Mouse (Mus musculus) ovary, postnatal 10 days (tissue): ENCODE results near the gene Lin28a.
"Not testable (repeated sequence)": the region's sequence is repeated elsewhere in the genome, so short reads cannot be mapped to it uniquely, and the experiment has no call there.

ENCODE experiments used
- DNase-seq: peaks from one replicate; pipeline ENCODE4 v3.0.0; 2022; ENCODE audit warnings: low spot score

The Lin28a gene

DNA sequence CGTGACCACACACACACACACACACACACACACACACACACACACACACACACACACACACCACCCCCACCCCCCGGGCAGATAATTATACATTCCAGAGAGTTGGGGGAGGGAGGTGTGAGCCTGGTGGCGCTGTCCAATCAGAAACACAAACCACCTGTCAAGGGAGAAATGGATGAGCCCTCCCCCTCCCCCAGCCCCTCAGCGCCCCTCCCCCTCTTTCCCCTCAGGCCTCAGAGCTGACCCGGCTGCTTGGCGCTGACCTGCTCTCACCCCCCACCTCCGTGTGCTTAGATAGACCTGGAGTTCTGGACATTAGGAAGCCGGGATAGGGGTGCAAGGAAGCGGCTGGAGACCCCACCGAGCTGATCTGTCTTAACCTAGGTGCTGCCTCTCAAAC lies 569 bp upstream of the Lin28a start:
- DNase-seq, result no peak

DNA sequence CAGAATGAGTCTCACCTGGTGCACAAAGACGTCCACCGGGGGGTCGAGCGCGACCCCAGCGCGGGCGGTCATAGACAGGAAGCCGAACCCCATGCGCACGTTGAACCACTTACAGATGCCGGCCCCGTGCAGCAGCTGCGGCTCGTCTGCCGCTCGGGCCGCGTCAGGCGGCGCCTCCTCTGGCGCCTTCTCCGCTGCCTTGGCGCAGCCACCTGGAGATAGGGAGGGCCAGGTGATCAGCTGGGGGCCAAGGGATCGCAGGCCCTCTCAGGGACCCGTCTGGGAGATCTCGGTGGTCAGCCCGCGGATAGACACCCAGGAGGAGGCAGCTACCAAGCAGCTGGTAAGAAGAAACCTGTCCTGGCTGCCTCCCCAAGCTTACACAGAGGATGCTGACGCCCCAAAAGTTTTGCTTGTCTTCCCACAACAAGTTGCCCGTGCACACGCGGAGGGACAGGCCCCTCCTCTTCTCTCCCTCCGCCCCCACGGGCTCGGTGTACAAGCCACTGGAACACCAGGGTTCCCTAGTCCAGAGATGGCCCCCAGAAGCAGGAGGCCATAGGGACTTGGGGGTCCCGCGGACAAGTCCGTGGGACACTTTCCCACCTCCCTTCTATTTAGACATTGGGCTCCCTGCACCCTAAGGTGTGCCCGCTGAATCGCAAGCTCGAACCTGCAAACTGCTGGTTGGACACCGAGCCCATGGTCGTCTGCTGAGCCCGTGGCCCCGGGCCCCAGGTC lies 433 bp downstream of the Lin28a start:
- no peak for DNase-seq

DNA sequence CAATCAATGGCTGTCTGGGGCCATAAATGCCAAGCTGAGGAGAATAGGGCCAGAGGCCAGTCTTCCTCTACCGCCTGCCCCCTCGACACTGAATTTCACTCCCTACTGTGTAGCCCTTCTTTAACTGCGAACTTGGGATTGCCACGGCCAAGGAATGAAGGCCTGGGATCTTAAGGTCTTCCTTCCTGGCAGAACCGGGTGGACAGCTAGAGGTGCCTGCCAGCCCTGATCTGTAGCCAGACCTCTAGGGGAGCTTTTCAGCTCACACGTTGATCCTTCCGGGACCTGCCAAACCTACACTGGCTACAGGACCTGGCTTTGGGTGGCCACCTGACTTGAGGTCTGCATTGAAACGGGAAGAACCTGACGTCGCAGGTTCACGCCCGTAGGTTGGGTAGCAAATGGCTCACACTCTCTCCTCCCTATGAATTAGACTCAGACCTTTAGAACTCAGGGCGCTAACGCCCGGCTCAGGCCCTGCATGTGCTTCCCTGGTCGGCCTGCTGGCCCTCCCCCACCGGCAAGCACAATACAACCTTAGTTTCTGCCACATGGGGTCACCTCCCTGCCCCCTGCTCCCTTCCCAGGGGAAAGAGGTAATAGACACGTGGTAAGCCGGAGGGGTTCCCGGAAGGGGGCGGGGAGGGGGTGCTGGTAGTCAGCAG lies 1.3 kb downstream of the Lin28a start:
- DNase-seq, result no peak

DNA sequence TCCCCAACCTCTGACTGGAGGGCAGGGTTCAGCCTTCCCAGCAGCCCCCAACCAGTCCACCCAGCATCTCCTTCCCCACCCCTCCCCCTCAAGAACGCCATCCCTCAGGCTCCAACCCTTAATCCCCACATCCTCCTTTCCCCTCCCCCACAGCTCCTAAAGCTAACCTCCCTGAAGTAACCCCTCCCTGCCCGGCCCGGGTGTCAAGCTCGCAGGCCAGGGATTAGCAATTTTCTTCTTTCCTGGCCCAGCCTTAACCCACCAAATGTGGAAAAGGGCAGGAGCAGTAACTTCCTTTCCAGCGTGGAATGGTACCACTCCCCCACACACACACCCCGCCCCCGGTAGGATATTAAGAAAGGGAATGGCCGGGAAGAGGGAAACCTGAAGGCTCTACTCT lies 1.9 kb downstream of the Lin28a start:
- DNase-seq, result no peak

DNA sequence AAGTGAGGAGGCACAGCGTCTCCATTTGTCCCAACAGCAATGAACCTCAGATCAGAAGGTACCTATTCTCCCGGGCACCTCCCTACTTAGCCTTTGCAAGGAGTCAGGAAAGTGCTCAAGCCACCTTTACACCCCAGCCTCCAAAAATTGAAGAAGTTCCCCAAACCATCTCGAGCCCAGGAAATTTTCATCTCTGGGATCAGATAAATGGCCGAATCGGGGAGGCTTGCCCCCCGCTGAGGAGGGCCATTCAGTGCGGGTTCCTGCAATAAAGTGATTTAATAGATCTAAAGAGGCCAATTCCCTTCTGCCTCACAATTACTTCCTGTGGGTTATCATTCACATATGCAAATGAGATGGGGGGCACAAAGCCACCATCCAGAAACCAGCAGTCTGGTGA lies 2.4 kb downstream of the Lin28a start:
- DNase-seq, result no peak

DNA sequence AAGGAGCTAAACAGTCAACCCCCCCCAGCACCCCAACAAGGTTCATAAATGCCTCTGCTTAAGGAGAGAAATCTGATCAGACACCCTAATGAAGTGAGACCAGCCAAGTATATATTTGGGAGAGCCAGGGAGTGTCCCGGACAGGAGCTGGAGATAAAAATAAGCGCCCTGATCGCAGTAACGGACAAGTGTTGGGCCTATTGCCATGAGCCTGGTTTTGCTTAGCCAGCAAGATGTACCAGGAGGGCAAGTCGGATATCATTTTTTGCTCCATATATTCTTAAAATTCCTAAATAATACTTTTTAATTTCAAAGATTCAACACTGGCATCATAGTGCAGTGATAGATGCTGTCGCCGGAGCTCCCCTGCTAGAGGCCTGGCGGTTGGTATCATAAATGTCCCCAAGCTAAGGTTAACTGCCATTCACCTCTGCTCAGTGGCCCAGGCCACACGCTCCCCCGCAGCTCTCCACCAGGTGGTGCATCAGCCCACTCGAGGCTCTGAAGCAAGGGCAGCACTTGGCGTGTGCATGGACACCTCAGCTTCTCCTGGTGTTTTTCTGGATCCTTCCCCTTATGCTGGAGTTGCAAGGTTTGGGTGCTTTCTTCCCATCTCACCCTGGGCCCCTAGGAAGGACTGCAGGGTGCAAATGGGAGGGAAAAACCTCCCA lies 5.6 kb downstream of the Lin28a start:
- no peak for DNase-seq

DNA sequence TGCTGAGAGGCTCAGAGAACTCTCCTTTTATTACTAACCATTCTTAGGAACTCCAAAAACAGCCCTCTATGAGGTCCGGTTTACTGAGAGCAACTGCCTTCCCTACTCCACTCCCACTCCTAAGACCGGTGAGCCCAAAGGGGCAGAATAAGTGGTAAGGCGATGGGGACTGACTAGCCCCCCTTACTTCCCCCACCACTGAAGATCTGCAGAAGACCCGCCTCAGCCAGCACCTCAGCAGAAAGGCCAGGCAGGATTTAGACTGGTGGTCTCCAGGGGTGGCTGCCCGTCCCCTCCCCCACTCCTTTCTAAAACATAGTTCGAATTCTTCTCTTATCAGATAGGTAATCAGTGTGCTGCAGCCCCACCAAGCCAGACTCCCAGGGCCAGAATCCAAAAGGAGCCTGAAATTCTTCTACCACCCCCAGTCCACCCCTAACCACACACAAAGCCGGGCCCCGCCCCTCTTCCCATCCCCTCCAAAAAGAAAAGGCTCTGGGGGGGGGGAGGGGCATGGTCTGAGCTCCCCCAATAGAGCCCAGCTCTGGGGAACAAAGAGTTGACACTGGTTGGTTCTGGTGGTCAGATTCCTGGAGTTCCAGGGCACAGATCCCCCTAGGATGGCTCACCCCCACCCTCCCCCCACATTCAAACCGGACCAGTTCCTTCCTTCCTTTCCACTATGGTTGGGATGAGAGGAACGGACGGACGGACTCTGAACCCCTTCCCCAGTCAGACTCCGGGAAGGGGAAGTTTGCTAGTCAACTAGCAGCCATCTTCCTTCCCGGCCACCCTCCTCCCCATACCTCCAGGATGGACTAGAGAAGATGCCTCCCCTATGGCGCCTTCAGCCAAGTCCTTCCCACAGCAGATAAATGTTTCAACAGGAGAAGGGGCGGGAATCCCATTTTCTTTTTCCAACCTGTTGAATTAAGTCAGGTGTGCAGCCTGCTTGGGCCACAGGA lies 6.9 kb downstream of the Lin28a start:
- no peak for DNase-seq

DNA sequence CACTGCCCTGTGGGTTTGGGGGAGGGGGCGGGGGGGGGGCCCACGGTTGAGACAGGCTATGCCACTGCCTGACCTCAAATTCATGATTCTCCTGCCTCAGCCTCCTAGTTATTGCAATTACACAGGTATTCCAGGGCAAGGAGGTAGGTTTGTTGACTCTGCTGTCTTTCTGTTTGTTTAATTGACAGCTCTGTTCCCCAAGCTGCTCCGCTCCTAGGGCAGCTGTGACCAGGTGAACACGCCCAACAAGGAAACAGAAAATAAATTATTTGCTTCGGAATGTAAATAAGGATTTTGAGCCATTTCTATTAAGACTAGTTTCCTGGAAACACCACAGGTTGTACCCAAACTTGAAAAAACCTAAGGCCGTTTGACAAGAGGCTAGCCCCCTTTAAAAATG lies 8.9 kb downstream of the Lin28a start:
- DNase-seq, result no peak

DNA sequence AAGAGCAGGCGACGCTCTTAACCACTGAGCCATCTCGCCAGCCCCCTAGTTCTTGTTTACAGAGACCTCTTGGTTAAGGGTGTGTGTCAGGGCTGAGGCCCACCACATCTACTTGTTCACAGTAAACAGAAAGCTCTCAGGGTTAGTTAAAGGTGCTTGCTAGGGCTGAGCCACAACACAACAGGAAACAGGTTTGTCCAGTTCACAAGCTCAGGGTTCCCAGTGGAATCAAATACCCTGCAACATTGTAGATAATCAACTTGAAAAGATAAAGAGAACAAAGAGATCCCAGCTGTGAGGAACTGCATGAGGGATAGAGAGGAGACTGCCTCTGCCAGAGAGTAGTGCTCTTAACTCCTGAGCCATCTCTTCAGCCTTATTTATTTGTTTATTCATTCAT lies 11.8 kb downstream of the Lin28a start:
- no peak for DNase-seq

DNA sequence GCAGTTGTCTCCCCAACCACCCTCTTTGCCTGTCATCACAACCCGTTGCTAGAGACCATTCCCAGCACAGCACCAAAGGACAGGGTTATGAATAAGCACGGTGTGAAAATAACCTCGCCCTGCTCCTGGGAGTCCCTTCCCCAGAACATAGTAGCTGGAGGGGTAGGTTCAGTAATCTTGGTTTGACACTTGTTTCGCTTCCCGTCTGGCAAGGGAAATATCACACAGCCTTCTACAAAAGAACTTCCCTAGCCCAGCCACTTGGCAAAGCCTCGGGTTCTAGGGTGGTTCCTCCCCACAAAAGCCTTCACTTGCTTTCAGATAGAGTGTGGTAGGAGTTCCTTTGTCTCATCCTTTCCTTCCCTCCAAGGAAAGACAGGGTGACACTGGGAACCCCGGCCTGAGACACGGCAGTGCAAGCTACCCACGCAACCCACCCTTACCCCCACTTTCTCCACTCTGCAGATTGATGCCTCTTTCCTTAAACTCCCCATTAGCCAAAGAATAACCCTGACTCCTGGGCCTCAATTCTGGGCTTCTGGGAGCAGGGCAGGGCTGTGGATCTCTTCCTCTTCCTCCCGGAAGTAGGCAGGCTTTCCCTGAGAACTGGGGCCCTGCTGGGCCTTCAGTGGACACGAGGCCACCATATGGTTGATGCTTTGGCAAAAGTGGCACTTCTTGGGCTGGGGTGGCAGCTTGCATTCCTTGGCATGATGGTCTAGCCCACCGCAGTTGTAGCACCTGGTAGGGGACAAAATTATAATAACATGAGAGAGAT lies 12.9 kb downstream of the Lin28a start:
- DNase-seq, result no peak

DNA sequence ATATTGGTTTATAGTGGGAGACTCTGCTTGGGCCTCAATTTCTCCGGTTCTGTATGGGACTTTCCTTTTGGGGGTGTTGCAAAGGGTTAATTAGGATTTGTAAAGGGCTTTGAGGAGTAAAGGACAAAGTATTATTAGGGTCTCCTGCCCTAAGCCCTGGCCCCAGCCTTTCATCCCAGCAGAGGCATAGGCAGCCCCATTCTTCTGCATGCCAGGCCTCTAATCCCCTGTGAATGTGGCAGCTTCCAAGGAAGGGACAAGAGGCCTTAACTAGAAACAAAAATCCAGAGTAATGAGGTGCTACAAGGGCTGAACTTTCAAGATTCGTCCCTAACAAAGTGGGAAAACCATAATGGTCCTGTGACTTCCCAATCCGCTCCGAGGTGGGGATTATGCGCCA lies 15.7 kb downstream of the Lin28a start:
- no peak for DNase-seq

DNA sequence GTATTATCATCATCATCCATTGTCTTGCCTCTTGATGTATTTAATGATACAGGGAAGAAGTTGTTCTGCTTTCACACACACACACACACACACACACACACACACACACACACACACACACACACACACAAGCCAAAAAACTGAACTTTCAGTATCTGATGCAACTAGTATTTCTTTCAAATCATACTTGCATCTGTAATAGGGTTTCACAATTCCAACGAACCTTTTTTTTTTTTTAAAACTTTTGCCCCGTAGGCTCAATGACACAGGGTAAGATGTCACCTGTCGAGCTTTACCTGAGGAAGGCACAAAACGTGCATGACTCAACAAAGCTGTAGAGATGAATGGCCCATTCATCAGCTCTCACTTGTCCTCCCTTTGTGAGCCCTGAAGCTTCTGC lies 16.4 kb downstream of the Lin28a start:
- DNase-seq, result no peak

DNA sequence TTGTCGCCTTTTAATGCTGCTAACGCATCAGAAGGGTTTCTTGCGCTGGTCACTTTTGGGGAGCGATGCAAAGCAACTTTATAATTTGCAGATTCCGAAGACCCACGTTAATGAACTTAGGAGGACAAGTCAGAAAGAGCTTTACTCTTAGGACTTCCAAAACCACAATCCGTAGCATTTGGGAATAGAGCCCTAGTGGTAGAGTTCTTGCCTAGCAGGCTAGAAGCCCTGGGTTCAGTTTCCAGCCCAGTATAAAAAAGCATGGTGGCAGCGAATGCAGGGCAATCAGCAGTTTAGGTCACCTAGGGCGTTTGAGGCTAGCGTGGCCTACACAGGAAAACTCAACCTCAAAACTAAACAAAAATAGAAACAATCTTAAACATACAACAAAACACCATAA lies 16.9 kb downstream of the Lin28a start:
- DNase-seq, result no peak

DNA sequence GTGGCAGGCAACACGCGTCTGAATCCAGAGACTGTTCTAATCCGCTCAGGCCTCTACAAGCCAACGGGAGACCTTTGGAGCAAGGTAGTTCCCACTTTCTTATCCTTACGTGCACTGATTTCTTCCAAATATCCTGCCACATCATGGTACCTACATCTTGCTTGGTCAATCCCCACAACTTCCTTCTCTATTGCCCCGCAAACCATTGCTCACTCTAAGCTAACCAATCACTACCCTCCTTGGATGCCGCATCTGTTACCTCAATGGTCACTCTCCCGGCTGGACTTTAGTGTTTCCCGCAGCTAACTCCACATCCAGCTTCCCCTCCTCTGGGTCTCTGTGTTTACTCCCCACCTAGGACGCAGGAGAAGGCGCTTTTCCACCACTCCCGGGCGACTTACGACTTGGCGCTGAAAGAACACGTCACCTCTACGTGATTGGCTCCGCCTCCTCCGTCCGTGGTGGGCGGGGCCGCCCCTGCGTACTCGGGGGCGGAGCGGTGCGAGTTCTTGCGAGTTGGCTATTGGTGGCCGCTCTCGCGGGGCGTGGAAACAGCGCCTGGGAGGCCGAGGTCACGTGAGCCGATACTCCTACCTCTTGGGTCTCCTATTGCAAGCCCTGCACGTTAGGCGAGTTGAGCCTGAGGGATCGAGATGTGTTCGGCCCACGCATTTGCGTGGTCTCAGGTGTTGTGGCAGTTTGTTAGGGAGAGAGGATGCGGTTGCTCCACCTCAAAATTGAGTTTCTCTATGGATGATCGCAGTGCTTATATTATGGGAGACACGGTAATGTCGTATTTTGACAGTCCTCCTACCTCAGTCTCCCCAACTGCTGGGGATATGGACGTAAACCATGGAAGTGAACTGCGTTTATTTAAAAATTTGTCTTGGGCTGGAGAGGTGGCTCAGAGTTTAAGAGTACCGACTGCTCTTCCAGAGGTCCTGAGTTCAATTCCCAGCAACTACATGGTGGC lies 17.9 kb downstream of the Lin28a start, which contains the start of gene Dhdds:
Dhdds (minus strand) TSS at position 453 of the 973 bp plus-strand sequence.
- DNase-seq, result peak; percentile 80

DNA sequence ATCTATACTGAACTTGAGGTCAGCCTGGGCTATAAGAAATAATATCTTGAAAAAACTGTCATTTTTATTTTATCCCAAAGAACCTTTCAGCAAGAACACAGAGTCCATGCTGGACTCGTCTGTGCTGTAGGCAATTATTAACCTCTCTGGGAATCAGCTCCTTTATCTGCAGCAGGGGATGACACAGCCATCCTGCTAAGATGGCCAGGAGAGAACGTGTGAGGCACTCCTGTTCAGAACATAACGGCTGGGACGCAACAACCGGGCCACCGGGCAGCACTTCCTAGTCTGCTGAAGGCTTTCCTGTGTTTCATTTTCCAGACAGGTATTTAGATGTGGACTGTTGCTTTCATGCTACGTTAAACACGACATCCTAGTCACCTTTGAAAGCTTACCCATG lies 23.9 kb downstream of the Lin28a start:
- DNase-seq, result no peak

DNA sequence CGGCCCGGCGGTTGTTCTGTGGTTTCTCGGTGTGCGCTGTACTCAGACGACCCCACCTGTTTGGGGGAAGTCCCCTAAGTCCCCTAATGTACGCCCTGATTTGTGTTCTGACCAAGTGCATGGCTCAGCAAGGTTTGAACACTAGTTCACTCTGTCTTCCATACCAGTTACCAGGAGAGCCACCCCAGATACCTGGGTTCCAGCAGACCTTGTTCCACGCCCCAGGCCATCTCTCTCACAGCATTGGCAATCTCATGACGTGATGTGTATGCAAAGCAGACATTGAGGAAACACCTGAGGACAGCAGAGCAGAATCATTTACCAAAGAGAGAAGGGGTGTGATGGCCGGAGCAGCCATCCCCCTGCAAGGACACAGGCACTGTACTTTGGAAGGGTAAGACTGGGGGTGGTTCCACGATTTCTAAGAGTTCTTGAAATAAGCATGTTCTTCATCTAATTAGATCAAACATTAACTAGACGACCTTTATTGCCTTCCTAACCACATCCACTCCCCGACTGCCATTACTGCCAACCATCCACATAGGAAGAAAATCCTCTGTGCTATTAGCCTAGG lies 27.5 kb downstream of the Lin28a start:
- DNase-seq, result no peak

DNA sequence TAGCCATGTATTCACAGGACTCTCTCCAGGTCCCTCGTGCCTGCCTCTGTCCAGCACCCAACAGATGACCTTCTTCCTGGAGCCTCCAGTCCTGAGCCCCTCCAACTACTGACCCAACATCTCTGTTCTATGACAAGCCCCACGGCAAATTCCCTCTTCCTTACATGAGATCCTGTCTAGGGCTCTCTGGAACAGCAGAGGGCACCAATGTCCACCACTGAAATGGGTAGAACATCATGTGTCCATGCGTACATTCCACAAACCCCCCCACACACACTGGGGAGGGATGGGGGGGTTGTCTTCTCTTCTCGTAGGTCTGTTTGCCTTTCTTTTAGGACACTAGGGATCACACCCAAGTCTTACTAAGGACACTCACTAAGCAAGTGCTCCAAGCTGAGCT lies 28.6 kb downstream of the Lin28a start:
- no peak for DNase-seq

DNA sequence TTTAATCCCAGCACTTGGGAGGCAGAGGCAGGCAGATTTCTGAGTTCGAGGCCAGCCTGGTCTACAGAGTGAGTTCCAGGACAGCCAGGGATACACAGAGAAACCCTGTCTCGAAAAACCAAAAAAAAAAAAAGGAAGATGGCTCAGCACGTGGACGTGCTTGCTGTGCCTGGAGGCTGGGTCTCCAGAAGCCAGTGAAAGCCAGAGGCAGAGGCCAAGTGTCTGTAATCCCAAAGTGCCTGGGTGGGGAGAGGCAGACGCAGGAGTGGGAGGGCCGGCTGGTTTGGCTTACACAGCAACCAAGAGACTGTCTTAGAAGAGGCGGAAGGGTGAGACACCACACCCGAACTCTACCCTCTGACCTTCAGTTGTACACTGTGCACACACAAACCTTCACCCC lies 30.4 kb downstream of the Lin28a start:
- not testable (repeated sequence) for DNase-seq

DNA sequence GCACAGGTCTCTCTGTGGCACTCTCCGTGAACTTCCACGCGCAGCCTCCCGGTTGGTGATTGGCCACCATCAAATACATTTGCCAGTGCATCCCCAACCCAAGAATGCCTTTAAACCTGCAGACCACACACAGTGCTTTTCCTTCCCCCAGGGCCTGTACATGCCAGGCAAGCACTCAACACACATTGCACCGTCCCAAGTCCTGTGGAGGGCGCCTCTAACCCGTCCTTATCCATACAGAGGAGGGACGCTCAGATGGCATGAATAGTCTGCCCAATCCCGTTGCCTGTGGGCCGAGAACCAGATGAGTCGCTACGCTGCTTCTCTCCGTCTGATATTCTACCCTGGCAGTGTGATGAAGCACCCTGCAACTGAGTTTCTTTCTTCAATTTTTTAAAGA lies 35.7 kb downstream of the Lin28a start:
- no peak for DNase-seq

DNA sequence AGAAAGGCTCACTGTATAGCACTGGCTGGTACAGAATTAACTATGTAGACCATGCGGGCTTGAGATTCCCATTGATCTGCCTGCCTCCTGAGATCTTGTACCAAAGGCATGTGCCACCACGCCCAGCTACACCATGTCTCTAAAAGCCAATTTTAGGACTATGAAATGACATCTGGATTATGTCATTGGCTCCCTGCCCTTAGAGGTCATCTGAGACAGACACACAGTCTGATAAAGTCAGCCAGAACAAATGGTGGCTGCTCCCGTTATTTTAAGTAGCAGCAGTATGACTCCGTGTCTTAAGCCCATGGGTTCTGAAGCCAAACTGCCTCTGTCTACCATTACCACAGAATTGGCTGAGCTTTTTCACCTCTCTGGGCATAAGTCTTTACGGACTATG lies 38.1 kb downstream of the Lin28a start:
- no peak for DNase-seq
